Mouse (Mus musculus): ENCODE results near the gene Zcchc2.

The Zcchc2 gene

DNA sequence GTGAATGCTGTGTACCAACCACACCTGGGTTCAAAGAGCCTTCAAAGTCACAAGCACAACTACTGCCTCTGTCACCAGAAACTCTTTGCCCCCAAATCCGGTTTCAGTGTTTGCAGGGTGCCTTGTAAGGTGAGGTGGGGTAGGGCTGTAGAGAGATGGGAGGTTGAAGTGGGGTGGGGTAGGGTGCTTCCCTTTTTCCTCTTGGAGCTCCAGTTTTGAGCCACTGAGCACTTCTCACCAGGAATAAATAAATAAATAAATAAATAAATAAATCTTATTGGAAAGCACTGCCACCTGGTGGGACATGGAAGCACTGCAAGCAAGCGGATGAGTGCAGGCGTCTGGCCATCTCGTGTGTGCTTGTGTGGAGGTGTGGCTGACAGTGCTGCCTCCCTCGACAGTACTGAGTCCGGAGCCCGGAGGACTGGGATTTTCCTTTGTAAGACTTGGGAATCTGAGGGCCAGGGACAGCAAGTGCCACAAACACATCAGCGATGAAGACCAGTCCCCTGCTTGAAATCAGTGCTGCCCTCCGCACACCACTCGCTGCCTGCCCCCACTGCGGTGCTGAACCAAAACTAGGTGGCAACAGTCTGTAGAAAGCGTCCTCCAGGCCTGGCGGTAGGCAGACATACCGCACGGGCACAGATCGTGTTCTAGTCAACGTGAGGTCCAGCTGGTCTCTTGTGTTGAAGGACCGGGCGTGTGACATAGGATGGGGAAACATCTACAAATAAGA lies 46.8 kb downstream of the Zcchc2 start:
- DNase-seq, result peak; percentile 34 to 70

GRCm38 (mm10) chr1:106039326-106039725 lies 49.1 kb downstream of the Zcchc2 start:
- no peak for DNase-seq

DNA sequence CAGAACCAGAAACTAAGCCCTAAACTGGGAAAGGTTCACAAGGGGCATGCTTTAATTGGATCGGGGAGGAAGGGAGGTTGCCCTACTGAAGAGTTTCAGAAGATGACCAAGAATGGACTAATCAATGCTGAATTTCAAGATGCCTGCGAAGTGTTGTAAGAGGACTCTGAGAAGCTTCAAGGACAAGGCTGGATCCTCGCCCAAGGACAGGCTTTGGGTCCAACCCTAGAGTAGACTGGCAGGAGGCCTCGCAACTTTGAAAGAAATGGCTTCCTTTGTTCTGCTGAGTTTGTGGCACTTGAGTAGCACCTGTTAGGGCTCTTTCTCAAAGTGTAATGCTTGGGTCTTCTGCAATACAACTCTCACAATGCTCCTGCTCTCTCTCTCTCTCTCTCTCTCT lies 50.1 kb downstream of the Zcchc2 start:
- no peak for DNase-seq

DNA sequence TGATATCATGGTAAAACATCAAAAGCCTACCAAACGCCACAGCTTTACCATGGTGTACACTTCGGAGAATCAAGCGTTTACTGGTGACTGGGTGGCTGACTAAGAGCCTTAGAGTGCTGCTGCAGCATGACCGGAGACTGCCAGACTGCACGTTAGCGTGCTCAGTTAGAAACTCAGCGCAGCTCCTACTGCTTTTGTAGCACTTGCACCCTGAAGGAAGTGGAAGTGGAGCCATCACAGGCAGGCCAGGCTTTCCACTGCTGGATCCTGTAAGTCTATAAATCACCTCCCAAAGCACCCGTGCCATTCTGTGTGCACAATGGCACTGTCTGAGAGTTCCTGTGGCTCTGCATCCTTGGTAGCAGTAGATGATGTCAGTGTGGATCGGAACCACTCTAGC lies 52.0 kb downstream of the Zcchc2 start:
- no peak for DNase-seq

DNA sequence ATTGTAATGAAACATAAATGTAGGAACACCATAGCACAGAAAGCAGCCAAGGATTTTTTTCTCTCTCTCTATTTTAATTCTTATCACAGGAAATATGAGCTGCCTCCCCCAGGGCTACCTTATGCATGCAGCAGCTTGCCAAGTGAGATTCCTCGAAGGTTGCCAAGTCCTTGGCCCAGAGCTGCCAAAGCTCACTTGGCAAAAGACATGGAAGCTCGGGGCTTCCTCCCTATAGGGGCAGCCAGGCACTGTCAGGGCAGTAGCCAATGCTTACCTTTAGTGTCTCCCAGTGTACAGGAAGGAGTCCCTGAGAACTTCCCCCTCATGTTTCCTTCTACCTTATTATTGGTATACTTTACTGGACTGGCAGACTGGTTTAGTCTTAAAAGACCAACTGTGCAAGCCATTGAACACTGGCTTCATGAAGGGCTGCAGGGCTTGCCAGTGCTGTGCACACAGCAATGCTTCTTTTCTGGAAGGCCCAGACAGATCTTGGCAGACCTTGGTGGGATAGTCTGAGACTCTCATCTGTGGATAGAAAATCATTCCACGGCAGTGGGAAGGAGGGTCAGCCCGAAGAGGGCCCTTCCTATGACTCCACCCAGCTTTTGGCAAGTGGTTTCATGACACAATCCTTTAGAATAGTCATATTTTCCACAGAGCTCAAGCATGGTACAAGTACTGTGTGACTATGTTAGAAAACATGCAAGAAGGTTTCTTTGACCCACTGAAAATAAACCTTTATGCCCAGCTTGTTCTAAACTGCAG lies 53.0 kb downstream of the Zcchc2 start:
- DNase-seq, result peak in 1 of 2 experiments; percentile 20

- DNase-seq, result no peak
Measured at GRCm38 (mm10) chr1:106049036-106049435, 58.8 kb downstream of the Zcchc2 start.

DNA sequence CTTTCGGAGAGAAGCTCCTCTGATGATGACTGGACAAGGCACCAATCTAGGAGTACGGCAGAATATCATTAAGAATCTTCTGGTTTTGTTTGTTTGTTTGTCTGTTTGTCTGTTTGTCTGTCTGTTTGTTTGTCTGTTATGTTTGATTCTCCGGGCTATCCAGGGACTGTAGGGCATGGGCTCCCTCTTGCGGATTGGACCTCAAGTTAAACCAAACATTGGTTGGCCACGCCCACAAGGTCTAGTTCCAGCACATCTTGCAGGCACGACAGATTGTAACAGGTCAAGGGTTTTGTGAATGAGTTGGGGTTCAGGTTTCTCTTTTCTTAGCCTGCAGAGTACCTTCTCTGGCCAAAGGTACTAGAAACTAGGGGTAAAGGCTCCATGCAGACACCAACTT lies 64.8 kb downstream of the Zcchc2 start:
- DNase-seq, result no peak

- no peak for DNase-seq
Measured at GRCm38 (mm10) chr1:106058355-106058754, 68.1 kb downstream of the Zcchc2 start.

DNA sequence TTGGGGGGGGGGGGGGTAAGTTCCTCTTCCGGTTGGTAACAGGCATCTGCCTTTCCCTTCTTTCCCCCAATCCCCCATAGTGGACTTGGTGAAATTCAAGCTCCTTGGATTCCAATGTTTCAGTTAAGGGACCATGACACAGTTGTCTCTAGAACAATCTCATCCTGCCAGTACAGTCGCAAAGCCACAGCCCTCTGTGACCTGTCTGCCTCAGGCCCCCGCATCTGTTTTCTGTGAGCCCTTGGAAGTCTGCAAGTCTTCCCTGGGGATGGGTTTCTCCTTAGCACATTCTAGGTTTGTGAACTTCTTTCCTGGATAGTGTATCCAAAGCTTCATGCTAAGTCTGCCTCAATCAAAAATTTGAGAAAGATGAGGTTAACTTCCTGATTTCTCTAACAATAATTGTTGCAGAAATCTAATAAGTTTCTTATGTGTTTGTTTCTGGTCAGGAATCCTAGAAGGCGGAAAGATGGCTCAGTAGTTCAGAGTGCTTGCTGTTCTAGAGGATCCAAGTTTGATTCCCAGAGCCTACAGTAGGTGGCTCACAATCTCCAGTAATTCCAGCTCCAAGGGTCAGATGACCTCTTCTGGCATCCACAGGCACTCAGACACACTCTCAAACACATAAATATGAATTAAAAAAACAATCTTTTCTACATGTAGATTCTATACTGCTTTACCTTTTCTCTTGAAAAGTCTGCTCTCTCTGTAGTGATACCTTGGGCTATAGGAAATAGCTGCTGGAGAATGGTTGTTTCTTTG lies 69.5 kb downstream of the Zcchc2 start:
- DNase-seq, result no peak

GRCm38 (mm10) chr1:106061185-106061910 lies 71.1 kb downstream of the Zcchc2 start:
- DNase-seq, result no peak

GRCm38 (mm10) chr1:106062891-106063590 lies 72.8 kb downstream of the Zcchc2 start:
- DNase-seq, result no peak

DNA sequence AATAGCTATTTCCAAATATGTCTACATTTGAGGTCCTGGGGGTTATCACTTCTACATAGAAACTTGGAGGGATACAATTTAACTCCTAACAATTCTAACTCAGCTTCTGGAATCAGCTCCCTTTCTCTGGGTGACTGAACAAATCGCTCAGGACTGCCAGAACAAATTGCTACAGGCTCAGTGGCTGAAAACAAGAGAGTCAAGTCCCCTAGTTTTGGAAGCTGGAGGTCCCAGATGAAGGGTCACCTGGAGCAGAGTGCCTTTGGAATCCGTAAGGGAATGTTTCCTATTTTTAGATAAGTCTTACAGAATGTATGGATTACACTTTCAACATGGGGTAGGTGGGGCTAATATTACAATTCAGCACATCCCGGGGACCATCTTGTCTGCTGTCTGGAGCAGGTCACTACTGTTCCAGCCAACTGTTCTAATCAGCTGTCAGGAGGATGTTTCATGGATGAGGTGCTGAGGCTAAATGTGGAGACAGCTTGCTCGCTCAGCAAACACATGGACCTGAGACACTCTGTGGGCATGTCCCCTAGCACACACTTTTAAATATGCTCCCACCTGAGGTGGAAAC lies 73.5 kb downstream of the Zcchc2 start:
- no peak for DNase-seq

- DNase-seq, result no peak
Measured at GRCm38 (mm10) chr1:106064291-106064690, 74.1 kb downstream of the Zcchc2 start.

GRCm38 (mm10) chr1:106064711-106065110 lies 74.5 kb downstream of the Zcchc2 start:
- DNase-seq, result no peak

DNA sequence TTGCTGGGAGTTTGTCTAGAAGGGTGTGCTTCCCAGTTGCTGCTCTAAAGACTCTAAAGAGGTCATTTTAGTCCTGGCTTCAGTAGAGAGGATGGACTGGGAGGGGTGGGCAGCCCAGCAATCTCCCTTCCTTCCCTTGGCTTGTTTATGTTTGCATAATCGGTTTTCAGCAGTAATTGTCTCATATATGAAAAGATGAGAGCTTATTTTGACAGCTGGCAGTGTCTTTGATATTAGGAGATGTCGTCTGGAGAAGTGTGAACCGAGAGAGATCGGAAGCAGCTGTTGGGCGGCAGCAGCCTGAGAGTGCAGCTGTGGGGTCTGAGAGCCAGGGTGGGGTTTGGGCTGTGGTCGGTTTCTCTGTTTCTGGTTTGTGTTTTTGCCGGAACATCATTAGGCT lies 75.5 kb downstream of the Zcchc2 start:
- DNase-seq, result no peak

GRCm38 (mm10) chr1:106067306-106067705 lies 77.1 kb downstream of the Zcchc2 start:
- DNase-seq, result no peak

DNA sequence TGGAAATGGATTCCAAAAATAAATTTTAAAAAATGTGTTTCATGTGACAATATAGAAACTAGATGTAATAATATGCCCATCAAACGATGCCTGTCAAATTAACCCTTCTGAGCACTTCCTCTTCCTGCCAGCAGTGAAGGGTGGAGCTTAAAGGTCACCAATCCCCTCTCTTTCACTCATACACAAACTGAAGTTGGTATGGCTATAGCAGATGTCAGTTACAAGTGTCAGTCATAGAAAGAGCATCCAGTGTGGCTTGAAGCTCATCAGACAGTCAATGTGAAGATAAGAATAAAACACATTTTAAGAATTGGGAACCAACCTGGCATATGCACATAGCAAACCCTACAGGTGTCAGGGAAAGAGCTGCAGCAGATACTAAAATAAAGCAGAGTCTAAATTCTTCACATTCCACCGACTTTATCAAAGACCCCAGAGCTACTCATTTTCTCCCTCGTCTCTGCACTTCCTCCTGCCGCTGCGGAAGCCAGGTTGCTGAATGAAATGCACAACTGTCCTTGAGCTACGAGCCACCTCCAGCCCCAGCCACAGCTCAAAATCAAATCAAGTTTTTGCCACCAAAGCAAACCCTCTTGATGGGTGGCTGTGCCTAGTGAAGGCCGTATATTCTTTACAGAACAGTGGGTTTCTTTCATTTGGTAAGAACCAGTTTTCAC lies 79.8 kb downstream of the Zcchc2 start:
- no peak for DNase-seq

DNA sequence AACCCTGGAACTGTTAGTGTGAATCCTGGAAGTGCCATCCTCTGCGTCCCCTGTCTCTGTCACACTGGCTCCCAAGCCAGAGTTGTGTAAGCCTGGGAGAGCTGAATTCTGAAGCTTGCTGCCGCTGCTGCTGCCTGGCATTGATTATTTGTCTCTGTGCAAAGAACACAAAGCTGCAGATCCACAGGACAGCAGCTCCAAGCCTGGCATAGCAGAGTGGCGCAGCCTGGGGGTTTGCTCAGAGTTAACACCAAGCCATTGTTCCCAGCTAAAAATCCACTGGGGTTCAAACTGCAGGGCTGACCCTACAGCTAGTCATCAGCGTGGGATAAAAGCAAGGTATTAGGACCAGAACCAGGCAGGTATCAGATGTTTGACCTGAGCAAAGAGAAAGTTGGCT lies 80.6 kb downstream of the Zcchc2 start:
- DNase-seq, result no peak

DNA sequence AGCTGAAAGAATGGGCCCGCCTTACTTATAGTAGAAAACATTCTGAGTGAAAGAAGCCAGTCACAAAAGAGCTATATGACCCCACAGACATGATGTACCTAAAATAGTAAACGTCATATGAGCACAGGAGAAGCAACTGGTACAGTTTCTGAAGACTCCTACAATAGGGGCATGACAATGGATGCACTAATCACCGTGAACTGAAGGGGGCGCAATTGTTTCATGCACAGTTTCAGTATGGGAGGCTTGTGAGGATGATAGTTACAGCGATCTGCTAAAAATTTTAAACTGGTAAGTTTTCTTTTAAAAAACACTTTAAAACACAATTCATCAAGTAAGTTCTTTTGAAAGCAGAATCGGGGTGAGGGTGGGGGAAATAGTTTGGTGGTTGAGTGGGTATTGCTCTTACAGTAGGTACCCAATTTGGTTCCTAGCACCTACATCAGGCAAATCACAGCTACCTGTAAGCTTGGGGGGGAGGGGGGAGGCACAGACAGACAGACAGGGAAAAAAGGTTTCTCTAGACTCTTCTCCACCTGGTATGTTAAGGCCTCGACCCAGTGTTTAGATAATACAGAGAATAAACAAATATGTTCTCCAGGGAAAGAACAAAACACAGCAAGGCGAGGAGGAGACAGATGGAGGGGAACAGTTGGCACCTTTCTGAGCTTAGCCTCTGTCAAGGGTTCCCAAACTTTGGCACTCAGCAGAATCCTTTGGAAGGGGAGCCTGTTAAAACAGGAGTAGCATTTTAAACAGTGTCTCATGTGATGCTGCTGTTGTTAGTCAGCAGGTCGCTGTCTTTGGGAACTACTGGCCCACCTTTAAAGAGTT lies 81.2 kb downstream of the Zcchc2 start:
- peak; percentile 50 to 85 for DNase-seq

GRCm38 (mm10) chr1:106072071-106072440 lies 81.8 kb downstream of the Zcchc2 start:
- DNase-seq, result no peak
